Mouse (Mus musculus): ENCODE results near the gene Eri3.

Eri3 gene

DNA sequence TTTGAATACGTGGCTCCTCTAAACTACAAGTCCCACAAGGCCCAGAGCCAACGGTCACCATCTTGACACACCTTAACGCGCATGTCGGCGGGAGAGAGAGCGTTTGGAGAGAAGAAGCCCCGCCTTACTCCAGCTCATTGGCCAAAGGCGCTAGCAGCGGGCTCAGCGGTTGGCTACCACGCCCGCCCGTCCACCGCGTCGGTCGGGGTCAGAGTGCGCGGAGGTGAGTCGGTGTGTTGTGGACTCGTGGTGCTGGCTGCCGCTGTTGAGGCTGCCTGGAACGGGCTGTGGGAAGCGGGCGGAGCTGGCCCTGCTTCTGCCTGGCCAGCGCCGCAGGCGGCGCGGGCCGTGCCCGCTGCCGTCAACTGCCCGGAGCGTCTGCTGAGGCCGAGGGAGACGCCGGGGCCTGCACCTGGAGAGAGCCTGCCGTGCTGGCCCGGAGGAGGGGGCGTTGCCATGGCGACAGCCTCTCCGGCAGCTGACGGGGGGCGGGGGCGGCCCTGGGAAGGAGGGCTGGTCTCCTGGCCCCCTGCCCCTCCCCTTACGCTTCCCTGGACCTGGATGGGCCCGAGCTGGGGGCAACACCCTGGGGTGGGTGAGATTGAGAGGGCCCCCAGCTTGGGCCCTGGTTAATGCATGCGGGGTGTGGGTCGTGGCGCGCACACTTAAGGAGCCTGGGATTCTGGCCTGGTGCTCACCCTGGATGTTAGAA lies at the start of gene Eri3:
Gene Eri3, plus strand, starts transcription at position 226 of the 712 bp plus-strand sequence.
- DNase-seq (ENCODE audit: low spot score in 2 of 2), result peak; percentile 93 to 95

DNA sequence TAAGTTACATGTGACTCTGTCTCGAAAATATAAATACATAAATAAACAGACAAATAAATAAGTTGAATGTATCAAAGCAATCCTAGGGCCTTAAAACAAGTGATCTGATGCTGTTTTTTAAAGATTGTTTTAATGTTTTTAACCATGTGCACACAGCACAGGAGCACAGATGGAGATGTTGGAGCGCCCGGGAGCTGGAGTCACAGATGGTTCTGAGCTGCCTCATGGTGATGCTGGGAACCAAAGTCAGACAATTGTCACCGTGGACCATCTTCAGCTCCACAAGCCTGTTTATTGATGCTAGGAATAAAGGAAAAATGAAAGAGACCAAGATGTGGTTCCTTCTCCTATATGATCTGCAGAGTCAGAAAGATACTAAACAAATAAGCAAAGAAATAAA lies 31.9 kb upstream of the Eri3 start:
- DNase-seq (ENCODE audit: low spot score in 2 of 2), result no peak

DNA sequence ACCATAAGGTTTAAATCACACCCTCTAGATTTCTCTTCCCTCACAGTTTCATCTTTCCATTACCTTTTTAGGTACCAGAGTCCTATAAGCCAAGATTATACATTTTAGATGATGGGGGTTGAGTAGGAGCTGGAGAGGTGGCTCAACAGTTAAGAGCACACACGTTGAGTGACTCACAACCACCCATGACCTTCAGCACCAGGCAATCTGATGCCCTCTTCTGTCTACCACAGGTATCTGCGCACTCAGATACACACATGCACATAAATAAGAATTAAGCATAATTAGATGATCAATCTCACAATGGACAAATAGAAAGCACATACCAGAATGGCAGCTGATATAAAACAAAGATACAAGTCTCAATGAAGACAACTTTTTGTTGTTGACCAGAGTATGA lies 28.8 kb upstream of the Eri3 start:
- no peak for DNase-seq (ENCODE audit: low spot score in 2 of 2)

DNA sequence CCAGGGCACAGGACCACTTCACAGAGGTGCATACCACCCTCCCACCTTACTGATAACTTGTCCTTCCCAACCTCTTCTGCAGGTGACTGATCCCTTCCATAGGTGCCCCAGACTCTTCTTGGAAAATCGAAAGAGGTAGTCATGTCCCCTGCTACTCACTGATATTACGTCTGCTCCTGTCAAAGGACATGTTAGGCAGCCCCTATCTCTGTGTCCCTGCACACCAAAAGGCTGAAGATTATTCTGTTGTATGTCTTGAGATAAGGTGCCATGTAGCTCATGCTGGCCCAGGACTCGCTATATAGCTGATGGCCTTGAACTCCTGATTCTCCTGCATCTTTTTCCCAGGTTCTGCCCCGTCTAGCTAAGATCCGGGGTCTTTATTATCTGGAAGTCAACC lies 24.2 kb upstream of the Eri3 start:
- no peak for DNase-seq (ENCODE audit: low spot score in 2 of 2)

DNA sequence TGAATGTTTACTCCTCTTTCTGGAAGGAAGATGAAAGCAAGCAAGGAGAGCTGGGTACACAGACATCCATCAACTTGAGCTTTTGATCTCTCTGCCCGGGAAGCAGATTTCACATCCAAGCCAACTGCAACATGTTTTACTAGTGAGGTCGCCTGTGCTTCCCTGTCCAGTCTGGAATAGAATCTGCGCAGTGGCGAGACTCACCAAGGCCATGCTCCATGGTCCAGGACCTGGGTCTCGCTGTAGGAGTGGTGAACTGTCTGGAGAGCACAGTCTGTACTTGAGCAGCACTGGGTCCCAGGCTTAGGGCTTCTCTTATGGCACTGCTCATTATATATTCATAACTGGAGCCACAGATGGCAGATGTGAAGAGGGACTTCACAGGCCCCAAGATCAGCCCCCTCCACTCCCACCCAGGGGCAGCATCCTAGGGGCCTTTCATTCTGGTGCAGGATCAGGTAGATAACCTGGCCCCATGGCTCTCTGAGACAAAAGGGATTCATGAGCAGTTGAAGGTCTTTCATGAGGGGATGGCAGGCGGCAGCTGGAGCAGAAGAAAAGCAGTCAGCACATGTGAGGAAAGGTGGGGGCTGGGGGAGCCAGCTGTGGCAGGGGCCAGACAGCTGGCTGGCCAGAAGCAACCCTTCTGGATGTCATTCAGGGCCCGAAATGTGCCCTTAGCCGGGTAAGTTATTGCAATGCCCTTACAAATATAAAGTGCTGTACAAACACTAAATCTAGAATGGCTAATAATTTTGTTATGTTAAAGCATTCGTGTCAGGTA lies 22.9 kb upstream of the Eri3 start:
- DNase-seq (ENCODE audit: low spot score in 2 of 2), result no peak

DNA sequence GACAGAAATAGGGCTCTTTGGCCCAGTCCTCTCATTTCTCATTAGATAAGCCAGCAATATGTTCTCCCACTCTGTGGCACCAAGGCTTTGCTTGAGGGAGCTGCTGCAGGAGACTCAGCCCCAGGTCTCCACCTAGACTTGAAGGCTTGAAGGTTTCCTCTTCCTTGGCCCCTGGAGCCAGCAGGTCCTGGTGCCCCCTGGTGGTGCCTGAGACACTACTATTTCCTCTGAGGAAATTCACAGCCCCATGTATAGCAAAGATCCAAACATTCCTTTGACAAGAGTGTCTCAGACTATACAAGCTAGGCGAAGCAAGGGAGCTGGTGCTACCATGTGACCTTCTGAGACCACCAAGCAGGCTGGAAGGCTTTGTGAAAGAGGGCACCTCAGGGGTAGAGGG lies 22.2 kb upstream of the Eri3 start:
- peak; percentile 31 to 72 for DNase-seq (ENCODE audit: low spot score in 2 of 2)

DNA sequence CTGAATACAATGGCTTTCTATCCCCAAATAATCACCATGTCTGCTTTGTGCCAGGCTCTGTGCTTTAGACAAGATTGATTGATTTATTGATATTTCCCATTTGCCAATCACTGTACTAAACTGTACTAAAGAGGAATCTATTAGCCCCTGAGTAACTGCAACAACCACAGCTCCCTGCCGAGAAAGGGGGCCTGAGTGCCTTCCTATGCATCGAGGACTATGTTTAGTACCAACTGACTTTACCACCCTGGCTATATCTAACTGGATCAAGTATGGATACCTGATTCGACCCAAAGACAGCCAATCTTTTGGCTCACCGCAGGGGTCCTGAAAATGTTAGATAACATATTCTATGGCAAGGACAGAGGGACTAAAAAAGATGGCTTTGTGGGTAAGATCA lies 20.3 kb upstream of the Eri3 start:
- no peak for DNase-seq (ENCODE audit: low spot score in 2 of 2)

DNA sequence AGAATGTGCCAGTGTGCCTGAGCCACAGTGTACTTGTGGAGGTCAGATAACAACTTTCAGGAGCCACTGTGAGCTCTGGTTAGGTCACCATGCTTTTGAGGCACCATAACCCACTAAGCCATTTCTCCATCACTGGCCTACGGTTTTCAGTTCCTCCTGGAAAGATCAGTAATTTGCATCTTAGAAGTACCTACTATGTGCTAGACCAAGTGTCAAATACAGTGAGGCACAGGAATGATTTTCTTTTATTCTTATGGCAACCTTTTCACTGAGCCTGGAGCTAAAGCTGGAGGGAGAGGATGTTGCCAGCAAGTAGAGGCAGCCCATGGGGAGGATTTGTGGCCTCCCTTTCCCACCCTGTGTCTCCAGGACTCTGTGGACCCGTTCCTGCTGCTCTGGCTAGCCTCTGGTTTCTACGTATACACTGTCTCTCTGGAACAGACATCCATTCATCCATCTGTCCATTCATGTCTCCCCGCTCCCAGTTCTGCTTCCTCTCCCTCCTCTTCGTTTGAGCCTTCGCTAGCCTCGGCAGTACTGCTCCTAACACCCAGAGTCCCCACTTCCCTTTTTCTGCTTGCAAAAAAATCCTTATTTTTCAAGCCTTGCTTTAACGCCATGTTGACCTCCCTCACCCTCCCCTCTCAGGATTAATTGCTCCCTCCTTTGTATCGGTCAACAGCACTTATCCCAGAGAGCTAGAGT lies 14.5 kb upstream of the Eri3 start:
- DNase-seq (ENCODE audit: low spot score in 2 of 2), result no peak

DNA sequence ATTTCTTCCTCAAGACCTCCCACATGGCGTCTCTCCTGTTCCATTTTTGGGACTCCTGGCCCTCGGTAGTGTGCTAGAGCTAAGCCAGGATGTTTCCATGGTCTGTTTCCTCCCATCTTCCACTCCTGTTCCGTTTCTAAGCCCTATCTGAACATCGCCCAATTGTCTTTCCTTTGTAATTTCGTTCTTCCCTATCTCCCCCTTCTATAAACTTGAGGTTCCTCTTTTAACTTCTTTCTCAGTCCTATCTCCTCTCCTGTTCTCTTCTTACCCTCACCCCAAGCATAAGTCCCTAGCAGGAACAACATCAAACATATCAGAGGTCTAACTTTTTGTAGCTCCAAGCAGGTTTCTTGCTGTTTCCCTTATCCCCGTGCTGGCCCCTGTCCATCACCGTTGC lies 13.2 kb upstream of the Eri3 start:
- DNase-seq (ENCODE audit: low spot score in 2 of 2), result no peak

DNA sequence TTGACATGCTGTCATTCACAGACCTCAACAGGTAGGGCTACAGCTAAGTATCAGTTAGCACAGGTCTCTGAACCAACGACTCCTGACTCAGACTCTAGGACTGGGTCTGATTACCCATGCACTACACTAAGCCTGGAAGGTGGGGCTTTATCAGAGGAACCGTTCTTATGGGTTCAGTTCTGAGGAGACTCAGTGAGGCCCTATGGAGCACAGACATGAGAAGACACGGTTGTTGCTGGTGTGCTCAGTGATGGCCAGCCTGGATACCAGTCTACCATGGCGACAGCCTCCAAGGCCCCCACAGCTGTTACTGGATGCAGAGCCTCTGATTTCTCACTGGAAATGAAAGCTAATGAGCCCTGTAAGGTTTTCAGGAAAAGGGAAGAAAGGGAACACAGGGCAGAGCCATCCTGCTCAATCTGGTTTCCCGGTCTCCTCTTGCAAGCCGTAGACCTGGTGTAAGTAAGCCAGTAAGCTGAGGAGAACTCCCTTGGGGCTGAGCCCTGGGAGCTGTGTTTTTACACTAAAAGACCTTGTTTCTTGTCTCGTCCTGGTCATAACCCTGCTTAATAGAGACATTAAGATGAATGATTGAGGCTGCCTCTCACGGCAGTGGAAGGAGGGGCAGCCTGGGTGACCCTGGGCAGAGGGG lies 10.7 kb upstream of the Eri3 start:
- DNase-seq (ENCODE audit: low spot score in 2 of 2), result no peak

DNA sequence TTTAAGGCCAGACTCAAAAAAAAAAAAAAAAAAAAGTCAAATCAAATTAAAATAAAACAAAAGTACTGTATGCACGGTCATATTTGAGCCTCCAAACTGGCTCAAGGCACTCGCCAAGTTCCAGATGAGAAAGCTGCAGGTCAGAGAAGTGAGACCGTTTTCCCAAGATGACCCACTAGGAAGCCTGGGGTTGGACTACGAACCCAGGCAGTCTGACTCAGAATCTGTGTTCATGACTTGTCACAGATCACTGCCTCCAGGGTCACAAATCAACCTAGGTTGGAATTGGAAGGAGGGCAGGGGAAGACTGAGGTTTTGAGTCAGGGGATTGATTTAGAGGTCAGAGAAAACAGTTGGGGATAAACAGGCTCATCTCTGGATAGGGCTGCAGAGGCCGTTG lies 9.6 kb upstream of the Eri3 start:
- DNase-seq (ENCODE audit: low spot score in 2 of 2), result no peak

DNA sequence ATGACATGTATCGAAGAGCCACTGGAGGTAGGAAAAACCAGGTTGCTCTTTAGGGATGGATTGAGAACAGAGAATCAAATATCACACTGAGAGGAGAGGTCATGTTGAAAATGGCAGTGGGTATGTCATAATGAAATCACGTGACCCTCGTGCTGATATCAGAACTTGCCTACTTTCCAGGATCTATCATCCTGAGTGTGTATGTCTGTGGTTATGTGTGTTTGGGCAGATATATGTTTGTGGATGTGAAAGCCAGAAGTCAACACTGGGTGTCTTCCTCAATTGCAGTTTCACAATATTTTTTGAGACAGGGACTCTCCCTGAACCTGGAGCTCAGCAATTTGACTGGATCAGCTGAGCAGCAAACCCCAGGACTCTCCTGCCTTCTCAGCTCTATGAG lies 4.7 kb upstream of the Eri3 start:
- DNase-seq (ENCODE audit: low spot score in 2 of 2), result no peak

DNA sequence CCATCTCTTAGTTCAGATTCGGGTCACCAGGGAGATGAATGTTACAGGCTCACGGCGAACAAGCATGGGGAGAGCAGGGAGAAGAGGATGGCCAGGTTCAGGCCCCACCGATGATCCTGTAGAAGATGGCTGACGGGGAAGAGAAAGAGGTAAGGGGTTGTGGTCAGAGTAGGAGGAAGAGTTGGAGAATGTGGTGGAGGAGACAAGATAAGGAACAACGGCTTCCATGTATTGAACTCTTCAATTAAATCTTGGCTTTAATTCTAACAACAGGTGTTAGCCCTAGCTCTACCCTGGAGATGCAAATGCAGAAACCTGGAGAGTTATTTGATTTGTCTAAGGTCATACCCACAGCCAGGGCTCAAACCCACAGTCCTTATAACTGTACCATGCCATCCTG lies 3.5 kb upstream of the Eri3 start:
- DNase-seq (ENCODE audit: low spot score in 2 of 2), result no peak

DNA sequence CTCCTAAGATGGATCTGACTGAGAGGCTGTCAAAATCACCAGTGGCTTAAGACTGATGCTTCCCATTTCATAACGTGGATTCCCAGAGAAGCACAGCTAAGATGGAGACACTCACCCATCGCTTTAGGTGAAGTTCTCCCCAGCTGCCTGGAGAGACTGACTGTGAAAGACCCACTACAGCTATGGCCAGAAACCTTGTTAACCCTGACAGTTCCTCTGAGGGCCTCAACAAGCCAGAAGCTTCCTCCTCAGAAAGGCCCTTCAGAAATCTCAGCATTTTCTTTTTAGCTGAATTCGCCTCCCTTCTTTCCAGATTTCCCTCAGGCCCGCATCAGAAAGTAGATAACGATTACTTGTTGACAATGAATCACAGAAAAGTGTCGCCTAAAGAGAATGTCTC lies 589 bp upstream of the Eri3 start:
- no peak for DNase-seq (ENCODE audit: low spot score in 2 of 2)

DNA sequence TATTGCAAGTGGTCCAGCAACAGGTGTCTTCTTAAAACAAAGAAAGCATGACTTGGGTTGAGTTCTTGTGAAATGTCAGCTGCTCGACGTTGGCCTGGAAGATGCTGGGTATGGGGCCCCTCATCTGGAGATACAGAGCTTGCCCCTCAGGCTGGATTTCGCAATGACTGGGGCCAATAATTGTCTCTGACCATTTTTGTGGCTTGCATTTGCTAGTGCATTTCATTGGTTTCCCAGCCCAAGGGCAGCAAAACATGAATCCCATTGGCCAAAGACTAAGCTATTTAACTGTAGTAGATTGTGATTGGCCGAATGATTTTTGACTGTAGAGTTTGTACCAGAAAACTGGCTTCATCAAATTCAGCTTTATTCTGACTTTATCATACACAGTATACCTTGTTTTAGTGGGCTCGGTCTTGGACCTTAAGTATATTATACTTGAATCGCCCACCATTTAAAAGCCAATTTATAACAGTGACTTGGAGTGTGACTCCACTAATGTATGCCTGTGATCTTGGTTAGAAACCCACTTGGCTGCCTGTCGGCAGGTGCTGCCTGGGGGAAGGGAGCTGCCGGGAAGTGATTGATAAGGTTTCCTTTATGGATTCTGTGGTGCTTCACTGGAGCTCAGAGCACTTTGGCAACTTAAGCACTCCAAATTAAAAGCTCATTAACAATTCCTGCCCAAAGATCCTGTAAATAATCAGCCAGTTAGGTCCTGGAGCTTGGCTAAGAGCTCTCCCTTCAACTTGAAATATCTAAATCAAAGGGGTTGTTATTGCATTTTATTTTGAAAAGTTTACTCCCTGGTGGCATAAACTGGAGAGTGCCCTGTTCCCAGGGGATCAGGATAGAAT lies 1.2 kb downstream of the Eri3 start:
- no peak for DNase-seq (ENCODE audit: low spot score in 2 of 2)

DNA sequence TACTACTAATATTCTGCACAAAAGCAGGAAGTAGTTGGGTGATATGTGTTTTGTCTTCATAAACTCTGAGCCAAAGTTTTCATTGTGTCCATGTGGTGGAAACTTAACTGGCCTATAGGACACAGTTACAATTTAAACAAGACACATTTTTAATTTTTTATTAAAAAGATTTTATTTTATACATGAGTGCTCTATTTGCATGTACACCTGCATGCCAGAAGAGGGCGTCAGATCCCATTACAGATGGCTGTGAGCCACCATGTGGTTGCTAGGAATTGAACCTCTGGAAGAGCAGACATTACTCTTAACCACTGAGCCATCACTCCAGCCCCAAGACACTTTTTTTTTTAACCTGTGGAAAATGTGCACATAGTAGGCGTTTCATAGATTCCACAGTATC lies 5.3 kb downstream of the Eri3 start:
- DNase-seq (ENCODE audit: low spot score in 2 of 2), result no peak

DNA sequence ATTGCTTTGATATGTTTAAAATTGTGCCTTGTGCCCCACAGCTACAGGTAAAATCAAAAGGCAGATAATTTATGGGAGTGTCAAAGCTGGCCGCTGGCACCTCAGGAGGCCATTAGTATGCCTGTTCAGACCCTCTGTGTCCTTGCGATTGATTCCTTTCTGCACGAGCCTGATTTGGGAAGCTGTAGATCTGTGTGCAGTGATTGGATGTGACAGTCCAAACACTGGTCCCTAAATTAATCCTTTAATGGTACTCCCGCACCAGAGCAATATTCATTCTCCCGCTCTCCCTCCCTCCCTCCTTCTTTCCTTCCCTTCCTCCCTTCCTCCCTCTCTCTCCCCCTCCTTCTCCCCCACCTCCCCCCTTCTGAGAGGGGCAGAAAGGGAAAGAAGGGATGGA lies 6.2 kb downstream of the Eri3 start:
- DNase-seq (ENCODE audit: low spot score in 2 of 2), result no peak

DNA sequence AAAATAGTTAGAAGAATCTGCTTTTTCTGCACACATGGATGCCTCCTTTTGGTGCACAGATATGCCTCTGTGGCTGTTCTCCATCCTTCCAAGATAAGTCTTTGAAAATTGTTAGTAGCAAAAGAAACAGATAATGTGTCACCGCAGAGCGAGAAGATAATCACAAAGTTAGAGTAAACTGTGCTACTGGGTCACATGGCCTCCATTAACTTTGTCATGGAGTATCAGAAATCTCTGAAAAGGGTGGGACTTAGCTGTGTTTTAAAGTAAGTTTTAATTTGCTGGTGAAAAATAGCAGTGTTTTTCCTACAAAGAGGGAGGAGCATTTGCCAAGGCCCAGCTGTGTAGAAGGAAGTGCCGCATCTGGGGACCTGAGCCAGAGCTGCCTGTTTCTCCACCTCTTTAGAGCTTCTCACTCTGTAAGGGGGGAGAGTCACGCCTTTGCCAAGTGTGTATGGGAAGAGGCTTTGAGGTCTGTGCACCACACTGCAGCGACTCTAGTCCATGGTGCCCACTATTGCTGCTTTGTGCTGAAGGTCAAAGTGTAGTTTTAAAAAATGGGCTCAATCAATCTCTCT lies 7.0 kb downstream of the Eri3 start:
- DNase-seq (ENCODE audit: low spot score in 2 of 2), result no peak

DNA sequence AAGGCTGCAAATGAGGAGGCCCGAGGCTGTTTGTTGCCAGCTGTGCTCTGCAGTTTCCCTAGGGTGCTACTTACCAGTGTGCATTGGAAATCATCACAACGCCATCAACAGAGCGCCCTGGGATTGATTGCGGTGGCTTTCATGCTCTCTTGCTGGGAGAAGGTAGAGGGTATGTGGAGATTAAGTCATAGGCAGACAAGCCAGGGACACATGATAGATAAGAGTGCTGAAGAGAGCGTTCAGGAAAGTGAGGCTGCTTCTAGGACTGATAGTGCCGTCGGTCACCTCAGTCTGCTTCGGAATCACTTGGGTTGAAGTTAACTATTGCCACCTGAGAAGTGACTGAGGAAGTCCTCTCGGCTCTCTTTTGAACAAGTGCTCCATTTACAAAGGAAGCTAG lies 13.8 kb downstream of the Eri3 start:
- no peak for DNase-seq (ENCODE audit: low spot score in 2 of 2)

DNA sequence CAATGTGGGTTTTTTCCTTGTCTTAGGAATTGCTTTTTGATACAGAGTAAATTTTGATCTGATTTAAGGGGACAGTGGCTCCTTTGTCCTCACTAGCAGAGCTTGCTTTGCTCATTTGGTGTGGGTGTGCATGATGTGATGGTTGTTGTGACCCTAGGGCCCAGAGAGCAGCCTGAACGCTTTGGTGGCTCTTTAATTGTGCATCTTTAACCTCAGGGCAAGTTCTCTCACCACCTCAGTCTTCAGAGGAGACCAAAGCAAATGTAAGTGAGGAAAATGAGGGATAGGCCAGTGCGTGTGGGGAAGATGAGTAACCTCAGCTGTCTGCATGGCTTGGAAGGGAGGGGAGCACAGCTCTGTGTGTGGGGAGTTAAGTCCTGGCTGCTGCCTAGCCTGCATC lies 18.7 kb downstream of the Eri3 start:
- DNase-seq (ENCODE audit: low spot score in 2 of 2), result no peak

DNA sequence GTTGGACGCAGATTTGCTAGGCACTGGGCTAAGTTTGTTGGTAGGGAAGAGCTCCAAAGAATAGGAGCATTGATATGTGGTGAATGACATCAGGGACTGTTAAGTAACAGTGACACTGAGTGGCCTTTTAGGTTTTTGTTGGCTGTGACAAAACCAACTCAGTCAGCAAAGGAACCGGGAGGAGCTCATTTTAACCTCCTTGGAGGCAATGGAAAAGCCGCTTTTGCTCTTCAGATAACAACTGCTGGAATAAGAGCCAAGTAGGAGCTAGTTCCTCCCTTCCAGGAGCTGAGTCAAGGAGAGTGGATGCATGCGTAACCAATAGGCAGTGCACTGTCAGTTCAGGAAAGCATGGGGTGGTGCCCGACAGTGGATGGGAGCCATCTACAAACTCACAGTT lies 20.8 kb downstream of the Eri3 start:
- no peak for DNase-seq (ENCODE audit: low spot score in 2 of 2)

All from thymus, postnatal 10 days (tissue).